Mouse (Mus musculus) hindbrain, embryonic 11.5 days (tissue): Measurements from ENCODE around the gene Olfr49. TPM values are rescaled to one million over a fixed set of nuclear protein-coding genes. Genes with fewer than 3 reads are reported as not detected.
A peak's percentile ranks its signal among the peaks of the same experiment; 100 is the strongest.

Experiments used
- ATAC-seq: fragments of 200-750 bp; cut with Nextera tagmentation; 2 replicates; pipeline ENCODE4 v1.8.0; 2017; ENCODE audit warnings: mild to moderate bottlenecking, moderate TSS enrichment, moderate library complexity; ENCODE audit not compliant: low FRiP score
- DNase-seq: peaks from one replicate; pipeline ENCODE4 v3.0.0-alpha.2; 2015; ENCODE audit warnings: low spot score
- H3K27ac ChIP-seq: fragments of 300-500 bp; sonication (generic); 2 replicates; pipeline ENCODE4 v1.5.1; 2014; ENCODE audit warnings: mild to moderate bottlenecking, low read depth, low read length
- H3K27me3 ChIP-seq: fragments of 300-500 bp; sonication (generic); 2 replicates; pipeline ENCODE4 v1.6.1; 2014; ENCODE audit warnings: mild to moderate bottlenecking, low read length, moderate library complexity, mixed read lengths; ENCODE audit not compliant: control insufficient read depth, insufficient read depth
- H3K36me3 ChIP-seq: fragments of 300-500 bp; sonication (generic); 2 replicates; pipeline ENCODE4 v1.6.1; 2014; ENCODE audit warnings: mild to moderate bottlenecking, low read length, moderate library complexity, mixed read lengths; ENCODE audit not compliant: control insufficient read depth, insufficient read depth
- H3K4me1 ChIP-seq: fragments of 300-500 bp; sonication (generic); replicated peaks from 2 replicates; pipeline ENCODE4 v1.6.1; 2014; ENCODE audit warnings: low read length, mixed read lengths; ENCODE audit not compliant: control insufficient read depth, insufficient read depth
- H3K4me2 ChIP-seq: fragments of 300-500 bp; sonication (generic); replicated peaks from 2 replicates; pipeline ENCODE4 v1.6.1; 2014; ENCODE audit warnings: mild to moderate bottlenecking, low read depth, low read length
- H3K4me3 ChIP-seq: fragments of 300-500 bp; sonication (generic); 2 replicates; pipeline ENCODE4 v1.5.1; 2014; ENCODE audit warnings: low read depth, low read length
- H3K9ac ChIP-seq: fragments of 300-500 bp; sonication (generic); 2 replicates; pipeline ENCODE4 v1.6.1; 2014; ENCODE audit warnings: low read depth, low read length
- H3K9me3 ChIP-seq: fragments of 300-500 bp; sonication (generic); 2 replicates; pipeline ENCODE4 v1.6.1; 2016; ENCODE audit warnings: low read length; ENCODE audit not compliant: control insufficient read depth
- WGBS: fragments of 180-500 bp; shearing (Covaris S2); extraction: QIAGEN DNeasy Blood & Tissue Kit; methylation state at CpG from one replicate; pipeline ENCODE4 v1.1.7; 2014; 5-methylcytosine and 5-hydroxymethylcytosine counted together
- polyA plus RNA-seq: library from polyadenylated mRNA; unstranded; fragments of >200 nt; fragmentation: Nextera tagmentation; extraction: Ambion mirVana; gene quantifications from 2 replicates; pipeline ENCODE4 v1.2.1, GENCODE M21; 2014

Gene Olfr49
- polyA plus RNA-seq, 1 experiment from 2014 or later, result not detected

DNA sequence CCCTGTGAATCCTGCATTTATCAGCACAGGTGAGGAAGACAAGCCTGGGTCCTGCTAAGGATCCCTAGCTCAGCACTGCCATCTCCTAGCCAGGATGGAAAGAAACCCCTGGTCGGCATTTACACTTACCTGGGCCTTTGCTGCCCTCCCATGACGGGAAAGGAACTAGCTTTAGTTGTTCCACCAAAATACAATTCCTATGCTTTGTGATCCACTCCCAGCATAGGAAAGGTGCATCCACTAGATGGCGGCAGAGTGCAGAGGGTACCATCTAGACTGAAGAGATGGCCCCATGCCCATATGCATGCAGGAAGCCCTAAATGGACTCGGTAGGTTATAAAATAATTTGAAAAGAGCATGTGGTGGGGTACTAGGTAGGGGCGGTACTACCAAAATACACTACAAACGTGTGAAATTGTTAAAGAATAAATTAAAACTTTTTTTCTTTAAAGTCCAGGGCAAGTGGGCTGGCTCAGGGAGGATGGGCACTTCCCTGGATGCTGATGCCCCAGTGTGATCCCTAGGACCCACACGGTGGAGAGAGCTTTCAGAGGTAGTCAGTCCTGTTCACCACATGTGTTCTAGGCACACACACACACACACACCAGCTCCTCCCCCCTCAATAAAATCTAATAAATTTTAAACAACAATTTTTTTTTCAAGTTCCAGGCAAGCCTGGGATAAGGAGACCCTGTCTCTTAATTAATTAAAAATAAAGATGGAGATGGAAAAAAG, 45.6 kb downstream of the Olfr49 start:
- Histone ChIP-seq H3K36me3 (peaks cover 14% of the 10 kb centered on the region), H3K4me2 (no peak overlapping the region), H3K4me1 (0 out of 2 replicates have a peak, but pooled peaks cover 2% of the 10 kb centered on the region), H3K4me3 (no peak overlapping the region), H3K9me3 (no peaks in the 10 kb centered on the region), H3K27me3 (no peaks in the 10 kb centered on the region), H3K9ac (no peak overlapping the region), H3K27ac (no peak overlapping the region)
- DNase-seq (peak; percentile 86), ATAC-seq (peak; percentile 57)
- 20% methylated on average over 7 of the region's 7 CpGs for WGBS

DNA sequence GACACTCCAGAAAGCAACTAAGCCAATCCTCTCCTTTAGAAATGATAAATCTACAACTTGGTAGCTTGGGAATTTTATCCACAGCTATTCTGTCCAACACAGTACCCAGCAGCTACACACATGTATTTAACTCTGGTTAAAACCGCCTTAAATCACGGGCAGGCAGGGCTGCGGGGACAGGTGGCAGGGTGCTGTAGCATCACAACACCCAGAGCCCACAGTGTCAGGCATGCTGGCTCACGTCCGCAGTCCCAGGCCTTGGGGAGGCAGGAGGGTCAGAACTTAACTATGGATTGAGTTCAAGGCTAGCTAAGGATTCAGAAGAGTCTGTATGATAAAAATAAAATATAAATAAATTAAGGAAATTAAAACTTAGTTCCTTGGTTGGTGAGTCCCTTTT, 47.9 kb downstream of the Olfr49 start:
- peaks cover 6% of the 10 kb centered on the region for H3K36me3 ChIP-seq
- WGBS, result 90% methylated on average over 5 of the region's 5 CpGs

DNA sequence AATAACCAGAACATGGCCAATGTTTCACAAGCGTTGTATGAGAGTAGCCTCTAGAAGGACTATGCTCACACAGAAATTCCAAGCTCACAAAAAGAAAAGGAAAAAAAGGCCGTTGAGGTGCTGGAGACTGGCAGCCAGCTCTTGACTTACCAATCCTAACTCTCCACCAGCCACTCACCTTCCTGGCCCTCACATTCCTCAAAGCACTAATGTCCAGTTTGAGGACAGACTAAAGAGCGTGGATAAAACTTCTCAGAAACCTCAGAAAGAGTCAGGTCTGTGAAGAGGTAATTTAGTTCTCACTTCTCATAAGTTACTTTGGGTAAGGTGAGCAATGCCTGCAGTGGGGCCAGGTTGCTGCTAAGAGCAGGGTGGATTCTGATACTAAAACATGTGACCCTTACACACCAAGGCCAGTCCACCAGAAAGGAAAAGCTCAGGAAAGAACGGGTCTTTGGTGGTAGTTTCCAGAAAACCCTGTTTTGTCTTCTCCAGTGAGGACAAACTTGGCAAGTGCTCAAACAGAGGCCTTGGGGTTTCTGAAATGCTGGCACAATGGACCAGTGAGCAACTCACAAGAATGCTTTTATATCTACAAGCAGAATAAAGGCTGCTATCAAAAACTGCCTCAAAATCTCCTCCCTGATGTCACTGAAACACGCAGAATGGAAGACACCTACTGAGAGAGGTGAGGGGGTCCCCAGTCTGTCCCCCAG, 48.8 kb downstream of the Olfr49 start:
- Histone ChIP-seq H3K27ac (no peak overlapping the region), H3K27me3 (no peaks in the 10 kb centered on the region), H3K9ac (no peak overlapping the region), H3K4me1 (peaks cover 2% of the 10 kb centered on the region; the same call in 1 of the 2 replicates), H3K36me3 (no peaks in the 10 kb centered on the region; the same call in 1 of the 2 replicates), H3K4me3 (no peak overlapping the region), H3K9me3 (no peaks in the 10 kb centered on the region), H3K4me2 (no peak overlapping the region)
- DNase-seq (no peak), ATAC-seq (no peak)
- 88% methylated on average over 5 of the region's 5 CpGs for WGBS

More for the DNA sequence above, 47.9 kb downstream of the Olfr49 start:
- H3K4me3 ChIP-seq, result no peak overlapping the region
- H3K27ac ChIP-seq, result no peak overlapping the region
- DNase-seq (no peak), ATAC-seq (no peak)
- no peak overlapping the region for H3K4me2 ChIP-seq
- no peaks in the 10 kb centered on the region for H3K9me3 ChIP-seq
- no peak overlapping the region for H3K9ac ChIP-seq
- peaks cover 2% of the 10 kb centered on the region; the same call in 1 of the 2 replicates for H3K4me1 ChIP-seq
- no peaks in the 10 kb centered on the region for H3K27me3 ChIP-seq

DNA sequence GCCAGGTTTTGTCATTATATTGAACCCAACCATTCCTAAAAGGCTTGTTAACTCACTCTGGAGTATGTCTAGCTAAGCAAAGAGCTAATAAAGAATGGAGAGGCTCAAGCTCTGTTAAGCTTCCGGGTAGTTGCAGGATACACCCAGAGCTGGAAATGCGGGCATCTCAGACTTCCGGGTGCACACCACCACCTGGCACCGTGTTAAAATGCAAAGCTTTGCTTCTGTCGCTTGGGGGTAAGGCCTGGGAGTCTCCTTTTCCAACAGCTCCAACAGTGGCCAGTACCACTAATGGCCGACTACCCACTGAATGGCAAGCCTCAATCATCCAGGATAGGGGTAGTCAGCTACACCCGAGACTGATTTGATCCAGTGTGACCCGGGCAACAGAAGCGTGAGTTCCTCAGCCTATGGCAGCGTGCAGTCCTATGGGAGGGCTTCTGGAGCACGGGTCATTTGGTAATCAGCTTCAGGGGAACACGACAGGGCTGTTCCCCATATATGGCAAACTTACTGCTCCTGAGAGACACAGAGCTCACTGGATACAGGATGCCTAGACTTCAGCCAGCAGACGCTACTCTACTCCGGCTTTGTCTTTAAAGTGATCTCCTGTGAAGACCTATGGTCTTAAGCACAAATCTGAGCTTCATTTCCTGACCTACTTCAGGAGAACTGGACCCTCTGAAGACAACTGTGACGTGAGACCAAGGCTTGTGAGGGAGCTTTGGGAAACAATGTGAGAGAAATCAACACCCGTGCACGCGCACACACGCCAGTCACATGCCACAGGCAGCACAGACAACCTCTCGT, 50.3 kb downstream of the Olfr49 start:
- no peaks in the 10 kb centered on the region for H3K36me3 ChIP-seq
- H3K4me3 ChIP-seq, result no peak overlapping the region
- H3K4me1 ChIP-seq, result peaks cover 2% of the 10 kb centered on the region; the same call in 1 of the 2 replicates
- H3K4me2 ChIP-seq, result no peak overlapping the region
- ATAC-seq (no peak), DNase-seq (no peak)
- no peak overlapping the region; the same call in 1 of the 2 replicates for H3K27ac ChIP-seq
- no peak overlapping the region for H3K9ac ChIP-seq
- no peaks in the 10 kb centered on the region for H3K27me3 ChIP-seq
- H3K9me3 ChIP-seq, result no peaks in the 10 kb centered on the region
- WGBS, result 77% methylated on average over 20 of the region's 20 CpGs

DNA sequence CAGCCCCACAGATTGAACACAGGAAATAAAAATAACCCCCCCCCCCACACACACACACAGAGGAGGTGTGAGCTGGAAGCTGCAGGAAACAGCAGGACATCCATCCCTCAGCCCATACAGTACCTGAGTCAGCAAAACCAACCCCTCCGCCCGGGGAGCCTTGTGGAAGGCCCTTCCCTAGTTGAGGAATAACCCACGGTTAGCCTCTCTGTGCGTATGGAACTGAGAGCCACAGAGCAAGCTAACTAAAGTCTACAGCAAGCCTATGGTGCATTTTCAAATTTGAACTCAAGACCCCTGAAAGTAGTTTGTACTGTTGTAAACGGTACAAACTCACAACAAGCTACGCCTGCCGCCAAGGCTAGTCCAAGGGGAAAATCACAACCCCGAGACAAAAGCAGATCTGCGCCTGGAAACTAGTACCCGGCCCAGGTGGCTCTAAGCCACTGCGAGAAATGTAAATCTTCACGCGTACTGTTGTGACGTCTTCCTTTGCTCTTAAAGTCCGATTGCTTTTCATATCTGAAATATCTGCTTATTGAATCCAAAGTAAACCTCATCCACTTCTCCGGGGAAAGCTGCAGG, 51.1 kb downstream of the Olfr49 start:
- no peak overlapping the region for H3K9ac ChIP-seq
- DNase-seq (no peak), ATAC-seq (no peak)
- H3K36me3 ChIP-seq, result no peaks in the 10 kb centered on the region
- no peak overlapping the region for H3K4me3 ChIP-seq
- H3K27me3 ChIP-seq, result no peaks in the 10 kb centered on the region
- H3K4me1 ChIP-seq, result peaks cover 2% of the 10 kb centered on the region; the same call in 1 of the 2 replicates
- no peak overlapping the region for H3K4me2 ChIP-seq
- WGBS, result 78% methylated on average over 16 of the region's 16 CpGs
- no peak overlapping the region for H3K27ac ChIP-seq
- H3K9me3 ChIP-seq, result no peaks in the 10 kb centered on the region

DNA sequence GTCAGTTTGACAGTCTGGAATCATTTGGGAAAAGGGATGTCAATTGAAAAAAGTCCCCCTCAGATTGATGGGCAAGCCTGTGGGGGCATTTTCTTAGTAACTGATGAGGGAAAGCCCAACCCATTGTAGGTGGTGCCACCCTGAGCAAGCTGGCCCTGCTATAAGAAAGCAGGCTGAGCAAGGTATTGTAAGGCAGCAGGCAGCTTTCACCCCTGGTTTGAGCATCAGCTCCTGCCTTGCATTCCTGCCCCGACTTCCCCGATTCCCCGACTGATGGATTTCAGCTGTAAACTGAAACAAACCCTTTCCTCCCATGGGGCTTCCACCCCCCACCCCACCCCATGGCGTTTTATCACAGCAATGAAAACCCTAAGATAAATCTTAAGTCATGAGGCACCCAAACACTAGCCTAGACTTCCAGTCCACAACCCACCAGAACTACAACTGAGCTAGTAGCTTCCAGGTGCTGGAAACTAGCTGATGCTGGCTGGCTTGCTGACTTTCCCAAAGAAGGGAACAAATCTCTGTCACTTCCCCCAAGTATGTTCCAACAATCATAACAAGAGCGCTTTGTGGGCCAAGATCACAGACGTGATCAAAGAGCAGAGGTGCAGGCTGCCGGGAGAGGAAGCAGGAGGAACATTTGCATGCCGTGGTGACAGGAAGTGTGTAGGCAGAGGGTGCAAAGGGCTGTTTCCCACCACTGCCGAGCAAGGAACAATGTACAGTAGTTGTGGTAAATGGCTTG, 51.8 kb downstream of the Olfr49 start:
- H3K4me1 ChIP-seq, result peaks cover 4% of the 10 kb centered on the region
- no peak overlapping the region for H3K4me3 ChIP-seq
- DNase-seq, result no peak
- 42% methylated on average over 9 of the region's 9 CpGs for WGBS
- no peaks in the 10 kb centered on the region for H3K27me3 ChIP-seq
- peak overlapping the region; percentile 5; the same call in 1 of the 2 replicates for H3K27ac ChIP-seq
- no peak for ATAC-seq
- no peak overlapping the region for H3K9ac ChIP-seq
- no peaks in the 10 kb centered on the region for H3K9me3 ChIP-seq
- no peaks in the 10 kb centered on the region for H3K36me3 ChIP-seq
- H3K4me2 ChIP-seq, result no peak overlapping the region

DNA sequence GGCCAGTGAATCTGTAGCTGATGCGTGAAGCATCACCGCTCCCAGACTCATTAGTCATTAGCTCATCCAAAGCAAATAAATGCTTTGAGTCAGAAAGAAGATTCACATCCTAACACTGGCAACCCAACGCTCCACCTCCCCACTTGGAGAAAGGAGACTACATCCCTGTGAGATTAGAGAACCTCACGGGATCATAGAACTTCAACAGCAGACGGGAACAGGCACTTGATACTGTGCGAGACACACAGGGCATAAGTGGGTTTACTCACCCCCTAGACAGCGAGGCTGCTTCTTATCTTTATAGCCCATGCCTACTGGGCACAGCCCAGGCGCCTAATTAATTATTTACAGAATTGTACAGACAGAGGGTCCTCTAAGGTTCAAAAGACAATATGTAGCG, 52.6 kb downstream of the Olfr49 start:
- Histone ChIP-seq H3K27ac (no peak overlapping the region), H3K4me3 (no peak overlapping the region), H3K27me3 (no peaks in the 10 kb centered on the region), H3K9ac (no peak overlapping the region), H3K4me2 (no peak overlapping the region), H3K36me3 (no peaks in the 10 kb centered on the region), H3K4me1 (peaks cover 4% of the 10 kb centered on the region), H3K9me3 (no peaks in the 10 kb centered on the region)
- ATAC-seq, result no peak
- 78% methylated on average over 9 of the region's 9 CpGs for WGBS
- DNase-seq, result no peak
